Mouse (Mus musculus) mouse trophoblast stem cell (cell line): Measurements from ENCODE around the gene Rsl1.
"Not testable (repeated sequence)": the region's sequence is repeated elsewhere in the genome, so short reads cannot be mapped to it uniquely, and the experiment has no call there.

Experiments
- in situ Hi-C, 2 experiments: fragments of 300-500 bp; cut with MseI, MboI; formaldehyde crosslinking; loops; 2 replicates in 1 of 2; 3 replicates in 1 of 2; pipeline ENCODE4 v1.15.1; 2025

The Rsl1 gene

DNA sequence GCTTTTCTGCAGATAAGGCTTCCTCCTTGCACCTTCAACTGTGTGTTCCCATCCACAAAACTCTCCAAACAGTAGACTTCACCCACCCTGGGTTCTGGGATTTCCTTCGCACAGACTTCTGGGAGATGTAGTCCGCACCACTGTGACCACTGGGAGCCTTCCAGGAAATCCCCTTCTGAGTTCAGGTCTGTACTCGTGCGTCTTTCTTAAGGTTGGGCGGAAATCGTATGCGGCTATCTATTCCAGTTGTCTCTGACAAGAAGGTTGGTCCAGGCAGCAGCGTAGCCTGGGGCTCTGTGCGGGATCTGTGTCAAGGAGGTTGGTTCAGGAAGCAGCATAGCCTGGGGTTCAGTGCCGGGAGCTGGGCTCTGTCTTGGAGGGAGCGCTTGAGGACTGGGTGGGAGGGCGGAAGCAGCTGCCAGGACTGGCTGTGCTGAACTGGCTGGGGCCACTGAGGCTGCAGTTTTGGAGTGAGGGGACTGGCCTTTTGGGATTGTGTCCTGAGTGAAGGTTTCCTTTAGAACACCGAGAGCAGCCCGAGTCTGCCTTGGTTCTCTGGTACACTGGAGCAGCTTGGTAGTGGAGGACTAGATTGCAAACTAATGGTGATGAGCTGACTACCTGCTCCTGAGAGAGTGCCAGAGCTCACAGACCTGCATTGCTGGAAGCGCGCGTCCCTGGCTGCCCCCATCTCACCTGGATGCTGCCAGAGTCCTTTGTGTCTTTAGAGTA lies at the start of gene Rsl1:
Gene Rsl1, plus strand, starts transcription at position 192 of the 732 bp plus-strand sequence.
- in situ Hi-C loops, result not testable (repeated sequence)

GRCm38 (mm10) chr13:67124460-67124859 lies 48.5 kb upstream of the Rsl1 start:
- in situ Hi-C loops, result no loop called here

DNA sequence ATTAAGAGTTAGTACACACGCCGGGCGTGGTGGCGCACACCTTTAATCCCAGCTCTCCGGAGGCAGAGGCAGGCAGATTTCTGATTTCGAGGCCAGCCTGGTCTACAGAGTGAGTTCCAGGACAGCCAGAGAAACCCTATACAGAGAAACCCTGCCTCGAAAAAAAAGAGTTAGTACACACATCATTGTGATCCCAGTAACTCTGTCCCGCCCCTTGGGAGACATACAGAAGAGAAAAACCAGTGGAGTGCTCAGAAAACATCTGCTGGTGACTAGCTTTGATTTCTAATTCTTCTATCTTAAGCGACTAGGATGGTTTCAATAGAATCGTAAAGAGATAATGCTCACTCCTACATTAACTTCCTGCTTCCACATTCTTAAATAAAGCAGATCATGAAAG lies 45.5 kb upstream of the Rsl1 start:
- in situ Hi-C loops, result not testable (repeated sequence)

- in situ Hi-C loops, result no loop called here
These were observed 44.8 kb upstream of the Rsl1 start for GRCm38 (mm10) chr13:67128038-67128721.

GRCm38 (mm10) chr13:67166122-67166521 lies 6.9 kb upstream of the Rsl1 start:
- in situ Hi-C loops, result not testable (repeated sequence)

- in situ Hi-C loops, result no loop called here
These were observed 707 bp downstream of the Rsl1 start for GRCm38 (mm10) chr13:67173723-67174055.

DNA sequence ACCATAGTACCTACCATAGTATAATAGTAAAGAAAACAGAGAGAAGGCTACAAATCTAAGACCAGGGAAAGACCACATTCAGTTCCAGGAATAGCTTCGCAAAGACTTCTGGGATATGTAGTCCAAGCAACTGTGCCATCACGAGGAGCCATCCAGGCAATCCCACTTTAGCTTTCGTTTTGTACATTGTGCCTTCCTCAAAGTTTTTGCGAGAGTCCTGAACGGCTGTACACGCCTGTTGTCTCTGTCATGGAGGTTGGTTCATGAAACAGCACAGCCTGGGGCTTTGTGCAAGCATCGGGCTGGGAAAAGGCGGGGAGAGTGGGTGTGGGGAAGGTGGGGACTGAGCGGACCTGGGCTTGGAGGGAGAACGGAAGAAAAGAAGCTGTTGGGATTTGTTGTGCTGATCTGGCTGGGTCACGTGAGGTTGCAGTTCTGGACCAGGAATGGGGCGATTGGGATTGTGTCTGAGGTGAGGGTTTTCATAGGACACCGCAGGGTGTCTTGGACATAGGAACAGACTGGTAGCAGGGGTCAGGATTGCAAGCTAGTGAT lies 21.4 kb downstream of the Rsl1 start, which contains the start of gene Zfp455:
Gene Zfp455, plus strand, starts transcription at position 167 of the 555 bp plus-strand sequence.
- in situ Hi-C loops, result no loop called here

DNA sequence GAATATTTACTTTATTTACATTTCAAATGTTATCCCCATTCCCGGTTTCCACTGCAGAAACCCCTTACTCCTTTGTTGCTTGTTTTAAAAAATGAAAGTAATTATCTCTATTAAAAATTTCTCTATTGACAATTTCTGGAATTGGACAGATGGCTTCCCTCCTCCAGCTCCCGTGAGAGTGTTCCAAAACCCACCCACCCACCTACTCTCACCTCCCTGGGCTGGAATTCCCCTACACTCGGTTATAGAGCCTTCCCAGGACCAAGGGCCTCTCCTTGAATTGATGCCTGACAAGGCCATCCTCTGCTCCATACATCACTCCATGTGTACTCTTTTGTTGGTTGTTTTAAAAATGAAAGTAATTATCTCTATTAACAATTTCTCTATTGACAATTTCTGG lies 28.7 kb downstream of the Rsl1 start:
- in situ Hi-C loops, result no loop called here

- in situ Hi-C loops, result no loop called here
These were observed 41.1 kb downstream of the Rsl1 start for GRCm38 (mm10) chr13:67214015-67214607.
